Mouse (Mus musculus): ENCODE data around the gene Pusl1. TPM values are rescaled to one million over a fixed set of nuclear protein-coding genes. Genes with fewer than 3 reads are reported as not detected.

Gene Pusl1
- polyA plus RNA-seq, 1 experiment from 2014 or later: 12.4 TPM

DNA sequence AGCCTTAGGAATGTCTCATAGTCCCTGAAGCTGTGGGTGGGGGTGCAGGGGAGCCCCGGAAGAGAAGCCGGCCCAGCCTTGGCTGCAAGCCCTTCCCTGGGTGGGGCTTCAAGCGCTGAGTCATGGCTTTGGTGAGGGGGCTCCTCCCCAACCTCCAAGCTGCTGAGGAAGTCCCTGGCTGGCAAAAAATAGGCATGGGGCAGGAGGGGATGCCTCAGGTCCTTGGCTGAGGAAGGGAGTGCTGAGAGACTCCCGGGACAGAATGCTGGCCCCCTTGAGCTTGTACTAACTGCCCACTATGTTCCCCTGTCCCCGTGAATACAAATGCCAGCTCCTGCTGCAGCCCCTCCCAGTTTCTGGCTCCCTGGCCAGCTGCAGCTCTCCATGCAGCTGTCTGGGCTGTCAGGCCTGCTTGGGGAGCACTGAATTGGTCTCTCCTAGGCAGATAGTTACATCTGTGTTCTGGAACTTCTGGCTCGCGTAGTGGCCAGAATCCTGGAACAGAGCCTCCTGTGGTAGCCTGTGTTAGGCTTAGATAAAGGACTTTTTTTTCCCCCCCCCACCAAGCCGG lies 2.8 kb upstream of the Pusl1 start:
- Histone ChIP-seq H3K4me3 (ENCODE audit: inconsistent target) (peak overlapping the region; percentile 73; the same call in 1 of the 2 replicates), H3K79me2 (ENCODE audit: inconsistent target) (peaks cover 55% of the 10 kb centered on the region), H3K36me3 (ENCODE audit: inconsistent target) (peaks cover 6% of the 10 kb centered on the region; the same call in 1 of the 2 replicates), H3K27ac (peak overlapping the region; percentile 34)
- 35% methylated on average over 8 of the region's 8 CpGs for WGBS (ENCODE audit: missing documents)

DNA sequence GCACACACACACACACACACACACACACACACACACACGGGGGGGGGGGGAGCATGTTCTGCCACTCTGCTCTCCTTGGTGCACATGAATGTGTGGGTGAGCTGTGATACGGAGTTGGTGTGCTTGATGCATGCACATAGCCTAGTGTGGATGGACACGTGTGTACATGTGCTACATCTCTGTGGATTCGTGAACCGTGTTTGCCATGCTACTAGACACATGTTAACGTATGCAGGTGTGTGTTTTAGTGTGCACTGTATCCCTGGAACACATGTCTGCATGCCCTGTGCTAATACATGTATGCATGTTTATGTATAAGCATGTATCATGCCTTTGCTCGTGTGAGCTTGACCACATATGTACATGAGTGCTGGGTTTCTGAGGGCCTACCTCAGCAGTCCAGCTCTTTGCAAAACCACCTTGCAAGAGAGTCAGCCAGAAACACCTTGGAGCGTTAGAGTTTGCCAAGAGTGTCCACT lies 1.7 kb upstream of the Pusl1 start:
- Histone ChIP-seq H3K4me3 (ENCODE audit: inconsistent target) (peak overlapping the region; percentile 73), H3K27ac (no peak overlapping the region), H3K36me3 (ENCODE audit: inconsistent target) (peaks cover 4% of the 10 kb centered on the region; the same call in 1 of the 2 replicates), H3K79me2 (ENCODE audit: inconsistent target) (peaks cover 55% of the 10 kb centered on the region)
- WGBS (ENCODE audit: missing documents): 79% methylated on average over 7 of the region's 8 CpGs

DNA sequence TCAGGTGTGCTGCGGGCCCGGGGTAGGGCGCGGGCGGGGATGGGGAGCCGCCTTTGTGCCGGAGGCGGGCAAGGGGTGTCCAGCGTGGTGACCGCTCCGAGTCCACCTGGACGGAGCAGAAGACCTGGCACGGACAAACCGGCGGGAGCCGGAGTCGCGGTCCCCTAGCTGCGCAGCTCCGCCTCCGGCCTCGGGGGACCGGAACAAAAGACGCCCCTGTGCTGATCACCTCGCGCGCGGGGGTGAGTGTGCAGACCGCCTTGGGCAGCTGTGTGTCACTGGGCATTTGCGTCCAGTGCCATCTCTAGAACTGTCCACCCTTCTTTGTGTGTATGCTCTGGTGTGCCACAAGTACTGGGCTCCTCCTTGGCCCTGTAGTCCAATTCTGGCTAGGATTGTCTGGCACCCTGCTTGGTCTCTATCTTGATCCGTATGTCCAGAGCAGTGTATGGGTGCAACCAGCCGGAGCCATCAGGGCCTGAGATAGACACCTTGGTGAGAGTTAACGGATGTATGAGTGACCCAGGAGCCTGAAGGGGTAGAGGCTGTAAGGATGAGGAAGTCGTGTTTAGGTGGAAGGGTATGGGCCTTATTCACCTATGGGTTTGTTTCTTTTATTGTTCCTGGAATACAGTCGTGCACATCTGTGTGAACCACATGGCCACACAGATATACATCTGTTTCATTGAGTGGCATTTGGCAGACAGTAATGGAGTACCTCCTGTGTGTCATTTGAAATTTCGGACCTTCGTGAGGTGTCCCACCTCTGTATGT lies 1.0 kb upstream of the Pusl1 start:
- no peak overlapping the region for H3K27ac ChIP-seq
- H3K4me3 ChIP-seq (ENCODE audit: inconsistent target): peak overlapping the region; percentile 73
- WGBS (ENCODE audit: missing documents): 4% methylated on average over 29 of the region's 37 CpGs
- H3K36me3 ChIP-seq (ENCODE audit: inconsistent target): peaks cover 10% of the 10 kb centered on the region; the same call in 1 of the 2 replicates
- H3K79me2 ChIP-seq (ENCODE audit: inconsistent target): peaks cover 55% of the 10 kb centered on the region

DNA sequence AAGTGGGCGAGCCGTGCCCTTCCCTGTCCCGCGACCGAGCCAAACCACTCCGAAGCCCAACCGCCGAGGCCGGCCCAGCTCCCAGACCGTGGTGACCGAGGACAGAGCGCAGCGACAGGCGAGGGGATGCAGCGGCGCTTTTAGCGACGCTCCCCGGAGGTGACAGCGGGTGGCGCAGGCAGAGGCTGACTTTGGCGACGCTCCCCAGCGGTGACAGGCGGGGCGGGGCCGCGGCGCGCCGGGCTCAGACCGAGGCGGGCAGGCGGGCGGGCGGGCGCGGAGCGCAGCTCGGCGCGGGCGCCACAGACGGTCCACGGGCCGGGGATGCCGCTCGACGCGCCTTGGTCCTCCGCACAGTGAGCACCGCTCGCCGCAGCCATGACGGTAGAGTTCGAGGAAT lies 436 bp upstream of the Pusl1 start:
- peaks cover 16% of the 10 kb centered on the region; the same call in 1 of the 2 replicates for H3K36me3 ChIP-seq (ENCODE audit: inconsistent target)
- H3K79me2 ChIP-seq (ENCODE audit: inconsistent target): peaks cover 55% of the 10 kb centered on the region
- peak overlapping the region; percentile 65 for H3K27ac ChIP-seq
- WGBS (ENCODE audit: missing documents): under 1% methylated on average over 50 of the region's 56 CpGs
- peak overlapping the region; percentile 73 for H3K4me3 ChIP-seq (ENCODE audit: inconsistent target)

DNA sequence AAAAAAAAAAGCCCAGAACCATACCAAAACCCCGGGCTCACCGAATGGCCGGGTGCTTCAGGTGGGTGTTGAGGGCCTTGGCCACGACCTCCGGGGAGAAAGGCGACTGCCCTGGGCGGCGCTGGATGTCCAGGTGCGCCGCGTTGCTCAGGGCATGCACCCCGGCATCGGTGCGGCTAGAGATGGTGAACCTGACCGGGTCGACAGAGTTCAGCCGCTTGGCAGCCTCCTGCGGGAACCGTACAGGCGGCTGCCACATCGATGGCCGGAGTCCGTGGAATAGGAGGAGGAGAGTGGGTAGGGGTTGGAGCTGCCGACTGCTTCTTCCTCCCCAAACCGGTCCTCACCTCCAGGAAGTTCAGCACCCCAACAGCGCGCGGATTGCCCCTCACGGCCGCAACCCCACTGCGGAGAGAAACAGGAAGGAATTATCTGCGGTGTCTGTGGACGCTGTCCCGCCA lies 540 bp downstream of the Pusl1 start:
- 1% methylated on average over 34 of the region's 34 CpGs for WGBS (ENCODE audit: missing documents)
- Histone ChIP-seq H3K4me3 (ENCODE audit: inconsistent target) (peak overlapping the region; percentile 73), H3K36me3 (ENCODE audit: inconsistent target) (peaks cover 23% of the 10 kb centered on the region; the same call in 1 of the 2 replicates), H3K27ac (0 out of 2 replicates have a peak overlapping the region, but pooled peaks have one; percentile 7), H3K79me2 (ENCODE audit: inconsistent target) (peaks cover 47% of the 10 kb centered on the region)

DNA sequence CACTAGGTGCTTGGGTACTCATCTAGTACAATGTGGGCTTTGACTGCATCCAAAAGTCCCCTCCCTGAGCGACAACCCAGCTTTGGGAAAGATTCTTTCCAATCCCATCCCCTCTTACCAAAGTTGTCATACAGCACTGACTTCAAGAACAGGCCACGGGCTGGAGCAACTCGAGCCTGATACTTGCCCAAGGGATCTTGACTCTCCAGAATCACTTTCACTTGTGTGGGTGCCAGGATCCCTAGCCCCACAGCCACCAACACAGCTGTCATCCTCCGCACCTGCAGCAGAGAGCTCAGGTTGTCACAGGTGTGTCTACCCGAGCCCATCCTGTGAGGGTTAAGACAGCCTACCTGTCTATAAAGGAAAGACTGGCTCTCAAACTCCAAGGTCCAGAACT lies 2.3 kb downstream of the Pusl1 start:
- Histone ChIP-seq H3K27ac (no peak overlapping the region), H3K36me3 (ENCODE audit: inconsistent target) (peaks cover 23% of the 10 kb centered on the region; the same call in 1 of the 2 replicates), H3K79me2 (ENCODE audit: inconsistent target) (peaks cover 30% of the 10 kb centered on the region), H3K4me3 (ENCODE audit: inconsistent target) (no peak overlapping the region)
- 84% methylated on average over 5 of the region's 5 CpGs for WGBS (ENCODE audit: missing documents)

DNA sequence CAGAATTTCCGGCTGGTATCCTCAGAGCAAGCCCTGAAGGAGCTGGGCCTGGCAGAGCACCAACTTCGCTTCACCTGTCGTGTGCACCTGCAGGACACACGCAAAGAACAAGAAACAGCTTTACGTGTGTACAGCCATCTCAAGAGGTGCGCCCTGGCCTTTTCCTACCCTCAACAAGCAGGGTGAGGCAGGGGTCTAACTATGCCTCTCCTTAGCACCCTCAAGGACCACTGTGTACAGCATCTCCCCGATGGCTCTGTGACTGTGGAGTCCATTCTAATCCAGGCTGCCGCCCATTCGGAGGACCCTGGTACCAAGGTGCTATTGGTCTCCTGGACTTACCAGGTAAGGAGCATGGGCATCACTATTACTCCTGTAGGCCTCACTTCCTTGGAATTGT lies 3.4 kb downstream of the Pusl1 start:
- Histone ChIP-seq H3K79me2 (ENCODE audit: inconsistent target) (peaks cover 18% of the 10 kb centered on the region), H3K4me3 (ENCODE audit: inconsistent target) (no peak overlapping the region), H3K36me3 (ENCODE audit: inconsistent target) (peaks cover 23% of the 10 kb centered on the region; the same call in 1 of the 2 replicates), H3K27ac (no peak overlapping the region)
- 93% methylated on average over 9 of the region's 9 CpGs for WGBS (ENCODE audit: missing documents)

DNA sequence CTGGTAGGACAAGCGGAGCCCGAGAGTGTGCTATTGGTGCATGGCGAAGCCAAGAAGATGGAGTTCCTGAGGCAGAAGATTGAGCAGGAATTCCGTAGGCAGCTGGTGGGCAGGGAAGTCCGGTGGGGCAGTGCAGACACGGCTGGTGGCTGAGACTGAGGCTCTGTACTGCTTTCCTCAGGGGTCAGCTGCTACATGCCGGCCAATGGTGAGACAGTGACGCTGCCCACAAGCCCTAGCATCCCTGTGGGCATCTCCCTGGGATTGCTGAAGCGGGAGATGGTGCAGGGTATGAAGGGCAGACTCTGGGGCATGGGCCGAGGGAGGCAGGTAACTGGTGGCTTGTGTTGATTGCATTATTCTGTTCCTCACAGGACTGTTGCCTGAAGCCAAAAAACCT lies 3.9 kb downstream of the Pusl1 start:
- H3K27ac ChIP-seq: no peak overlapping the region
- H3K36me3 ChIP-seq (ENCODE audit: inconsistent target): peaks cover 23% of the 10 kb centered on the region; the same call in 1 of the 2 replicates
- H3K4me3 ChIP-seq (ENCODE audit: inconsistent target): no peak overlapping the region
- WGBS (ENCODE audit: missing documents): 95% methylated on average over 6 of the region's 10 CpGs
- peaks cover 13% of the 10 kb centered on the region for H3K79me2 ChIP-seq (ENCODE audit: inconsistent target)

DNA sequence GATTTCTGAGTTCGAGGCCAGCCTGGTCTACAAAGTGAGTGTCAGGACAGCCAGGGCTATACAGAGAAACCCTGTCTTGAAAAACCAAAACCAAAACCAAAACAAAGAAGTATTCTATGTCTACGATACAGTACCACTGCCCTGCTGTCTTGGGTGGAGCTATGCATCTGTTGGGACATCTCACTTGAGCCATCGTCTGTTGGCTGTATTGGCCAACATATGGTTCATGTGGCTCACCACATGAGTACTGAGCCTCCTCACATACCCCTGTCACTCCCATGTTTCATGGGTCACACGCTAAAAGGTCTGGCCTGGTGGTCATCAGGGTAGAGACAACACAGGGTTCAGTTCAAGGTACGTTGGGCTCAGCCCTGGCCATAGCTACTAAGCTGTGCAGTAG lies 5.3 kb downstream of the Pusl1 start:
- Histone ChIP-seq H3K27ac (no peak overlapping the region), H3K4me3 (ENCODE audit: inconsistent target) (no peak overlapping the region), H3K79me2 (ENCODE audit: inconsistent target) (peaks cover 10% of the 10 kb centered on the region; the same call in 1 of the 2 replicates), H3K36me3 (ENCODE audit: inconsistent target) (peaks cover 23% of the 10 kb centered on the region; the same call in 1 of the 2 replicates)
- WGBS (ENCODE audit: missing documents): 66% methylated on average over 5 of the region's 5 CpGs

DNA sequence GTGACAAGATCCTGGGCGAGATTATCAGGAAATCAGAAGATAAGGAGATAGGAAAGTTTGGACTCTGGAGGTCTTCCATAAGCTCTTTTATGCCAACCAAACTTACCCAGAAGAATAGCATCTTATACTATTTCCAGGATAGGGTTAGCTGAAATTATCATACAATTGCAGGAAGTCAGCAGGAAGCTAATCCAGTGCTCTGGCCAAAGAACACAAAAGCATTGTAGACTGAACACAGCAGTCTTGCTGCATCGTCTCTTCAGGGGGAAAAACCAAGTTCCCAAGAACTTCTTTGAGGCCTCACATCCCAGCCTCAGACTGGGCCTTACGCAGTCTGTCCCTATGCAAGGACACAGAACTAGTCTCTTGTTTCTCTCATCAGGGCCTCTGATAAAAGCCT lies 8.0 kb downstream of the Pusl1 start:
- Histone ChIP-seq H3K36me3 (ENCODE audit: inconsistent target) (peaks cover 22% of the 10 kb centered on the region; the same call in 1 of the 2 replicates), H3K4me3 (ENCODE audit: inconsistent target) (no peak overlapping the region), H3K79me2 (ENCODE audit: inconsistent target) (no peaks in the 10 kb centered on the region), H3K27ac (no peak overlapping the region)
- 97% methylated on average over 3 of the region's 3 CpGs for WGBS (ENCODE audit: missing documents)

DNA sequence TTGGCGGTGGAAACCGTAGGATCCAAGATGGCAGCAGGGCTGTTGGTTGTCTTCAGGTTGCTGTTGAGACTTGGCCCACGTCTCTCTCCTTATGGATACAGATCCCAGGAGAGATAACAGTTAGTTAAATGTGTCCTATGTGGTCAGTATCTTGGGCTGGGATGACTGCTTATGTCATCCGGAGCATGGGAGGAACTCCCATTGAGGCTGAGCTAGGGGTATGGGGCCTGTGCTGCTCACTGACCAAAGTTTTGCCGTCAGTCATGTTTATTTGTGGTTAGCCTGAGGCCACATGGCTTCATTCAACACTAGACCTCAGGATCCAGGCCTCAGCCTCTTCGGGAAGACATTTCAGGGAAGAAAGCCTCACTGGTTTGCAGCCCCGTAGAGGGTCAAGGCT lies 20.2 kb downstream of the Pusl1 start:
- no peak overlapping the region for H3K27ac ChIP-seq
- no peak overlapping the region for H3K4me3 ChIP-seq (ENCODE audit: inconsistent target)
- H3K36me3 ChIP-seq (ENCODE audit: inconsistent target): peaks cover 40% of the 10 kb centered on the region
- peaks cover 47% of the 10 kb centered on the region for H3K79me2 ChIP-seq (ENCODE audit: inconsistent target)
- 85% methylated on average over 7 of the region's 7 CpGs for WGBS (ENCODE audit: missing documents)

DNA sequence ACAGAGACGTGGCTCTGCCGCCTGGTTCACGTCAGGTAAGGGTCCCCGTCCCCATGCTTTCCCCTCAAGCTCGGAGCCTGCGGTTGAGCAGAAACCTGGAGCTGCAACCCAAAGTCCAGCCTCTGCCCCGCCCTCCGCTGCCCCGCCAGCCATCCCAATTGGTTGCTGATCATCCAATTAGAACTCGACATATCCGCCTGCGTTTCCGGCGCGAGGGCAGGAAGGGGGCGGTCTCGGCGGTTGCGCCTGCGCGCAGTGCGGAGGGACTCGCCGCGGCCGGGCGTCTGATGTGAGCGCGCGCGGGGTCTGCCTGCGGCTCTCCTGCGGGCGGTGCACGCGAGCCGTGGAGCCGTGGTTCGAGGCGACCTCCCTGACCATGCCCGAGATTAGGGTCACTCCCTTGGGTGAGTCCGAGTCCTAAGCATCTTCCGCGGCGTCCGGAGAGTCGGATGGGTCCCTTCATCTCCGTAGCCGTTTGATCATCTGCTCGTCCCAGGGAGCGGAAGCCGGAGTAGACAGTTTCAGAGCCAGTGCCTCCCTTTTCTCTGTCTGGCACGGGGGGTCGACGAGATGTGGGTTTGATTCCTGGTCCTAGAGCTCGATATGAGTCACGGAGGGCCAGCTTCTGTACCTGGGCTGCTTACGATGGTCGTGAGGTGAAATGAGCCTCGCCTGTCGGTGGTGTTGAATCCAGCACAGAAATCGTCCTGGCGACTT lies 22.1 kb downstream of the Pusl1 start, which contains the start of the genes Cptp and Ints11:
Cptp (minus strand) TSS at position 124 of the 717 bp plus-strand sequence.
Ints11 (plus strand) TSS at position 230 of the 717 bp plus-strand sequence.
- H3K4me3 ChIP-seq (ENCODE audit: inconsistent target): peak within 1 kb of the TSS; percentile 100
- peak within 1 kb of the TSS; percentile 46 for H3K27ac ChIP-seq
- H3K36me3 ChIP-seq (ENCODE audit: inconsistent target): peaks cover 35% of the 10 kb centered on the region
- under 1% methylated on average over 63 of the region's 63 CpGs for whole genome bisulfite sequencing (ENCODE audit: missing documents)
- H3K79me2 ChIP-seq (ENCODE audit: inconsistent target): peaks cover 47% of the 10 kb centered on the region

DNA sequence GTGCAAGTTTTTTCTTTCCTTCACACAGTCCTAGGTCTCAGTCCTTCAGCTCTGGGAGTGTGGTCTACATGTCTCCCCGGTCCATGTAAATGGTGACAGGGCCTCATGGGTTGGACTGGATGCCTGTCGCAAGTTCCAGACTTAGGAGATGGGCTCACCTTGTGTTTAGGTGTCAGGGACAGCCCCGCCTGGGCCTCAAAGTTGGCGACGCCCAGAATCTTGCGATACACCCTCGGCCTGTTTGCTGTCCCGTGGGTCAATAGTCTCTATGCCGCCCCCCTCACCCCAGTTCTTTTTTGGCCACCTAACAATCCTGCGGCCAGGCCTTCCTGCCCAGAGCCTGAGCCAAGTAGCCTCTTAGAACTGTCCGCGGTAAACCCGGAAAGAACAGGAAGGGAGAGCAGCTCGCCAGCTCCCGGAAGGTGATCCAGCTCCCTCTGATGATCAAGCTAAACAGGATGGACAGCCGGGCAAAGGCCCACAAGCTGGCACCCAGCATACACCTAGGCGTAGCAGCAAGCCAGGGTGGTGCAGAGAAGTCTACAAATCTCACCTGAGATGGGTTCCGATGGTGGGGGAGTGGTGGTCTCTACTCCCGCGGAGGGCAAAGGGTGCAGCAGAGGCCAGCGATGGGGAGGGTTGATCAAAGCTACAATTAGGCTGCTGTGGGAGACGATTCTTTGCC lies 22.8 kb downstream of the Pusl1 start:
- H3K36me3 ChIP-seq (ENCODE audit: inconsistent target): peaks cover 34% of the 10 kb centered on the region
- 8% methylated on average over 21 of the region's 22 CpGs for WGBS (ENCODE audit: missing documents)
- H3K79me2 ChIP-seq (ENCODE audit: inconsistent target): peaks cover 47% of the 10 kb centered on the region
- peak overlapping the region; percentile 46 for H3K27ac ChIP-seq
- peak overlapping the region; percentile 100 for H3K4me3 ChIP-seq (ENCODE audit: inconsistent target)

DNA sequence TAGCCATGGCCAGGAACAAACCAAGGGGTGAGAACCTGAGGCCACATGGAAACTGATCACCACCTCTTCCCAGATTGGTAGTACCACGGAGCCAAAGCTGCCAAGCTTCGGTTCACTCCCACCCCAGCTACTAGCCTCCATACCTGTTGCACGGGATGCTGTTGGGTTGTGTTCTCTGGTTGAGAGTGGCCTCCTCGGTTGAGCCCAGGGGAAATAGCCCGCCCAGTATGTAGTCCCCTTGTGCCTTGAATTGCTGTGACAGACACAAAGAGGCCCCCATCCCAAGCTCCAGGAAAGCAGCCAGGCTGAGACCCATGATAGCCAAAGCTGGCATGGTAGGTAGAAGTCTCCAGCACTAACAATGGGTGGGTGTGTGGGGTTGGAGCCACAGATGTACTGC lies 28.6 kb downstream of the Pusl1 start, which contains the start of gene Tas1r3:
Tas1r3 (minus strand) TSS at position 362 of the 400 bp plus-strand sequence.
- Histone ChIP-seq H3K27ac (no peak within 1 kb of the TSS), H3K36me3 (ENCODE audit: inconsistent target) (peaks cover 17% of the 10 kb centered on the region), H3K4me3 (ENCODE audit: inconsistent target) (no peak within 1 kb of the TSS), H3K79me2 (ENCODE audit: inconsistent target) (peaks cover 7% of the 10 kb centered on the region)
- WGBS (ENCODE audit: missing documents): 84% methylated on average over 5 of the region's 5 CpGs

Data from macrophage (primary cell).